Mouse (Mus musculus) T-helper 1 cell (primary cell): ENCODE results near the gene Casp9.

Source experiments
- in situ Hi-C: fragments of 300-600 bp; cut with MboI, MseI; formaldehyde crosslinking; loops from one replicate; pipeline ENCODE4 v1.15.1; 2025; ENCODE audit warnings: high pct_unique_total_duplicates

The Casp9 gene

DNA sequence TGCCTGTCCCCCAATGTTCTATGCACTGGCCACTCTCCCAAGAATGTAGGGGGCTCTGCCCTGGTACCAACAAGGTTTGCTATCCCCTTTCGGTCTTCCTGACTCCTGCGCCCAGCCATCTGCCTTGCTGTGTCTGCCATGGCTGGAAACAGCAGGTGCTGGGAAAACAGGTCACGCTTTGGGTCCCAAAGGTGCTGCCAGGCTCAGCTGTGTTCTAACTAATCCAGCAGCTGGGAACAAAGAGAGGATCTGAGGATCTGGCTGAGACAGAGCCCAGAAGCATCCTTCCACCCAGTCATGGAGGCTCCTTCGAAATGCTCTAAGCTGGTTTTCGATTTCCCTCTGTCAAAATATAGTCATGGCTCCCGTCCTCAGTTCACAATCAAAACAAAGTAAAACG, 22.9 kb downstream of the Casp9 start:
- in situ Hi-C loops, result no loop called here

- in situ Hi-C loops, result no loop called here
These were observed 23.6 kb downstream of the Casp9 start for GRCm38 (mm10) chr4:141816776-141817655.

DNA sequence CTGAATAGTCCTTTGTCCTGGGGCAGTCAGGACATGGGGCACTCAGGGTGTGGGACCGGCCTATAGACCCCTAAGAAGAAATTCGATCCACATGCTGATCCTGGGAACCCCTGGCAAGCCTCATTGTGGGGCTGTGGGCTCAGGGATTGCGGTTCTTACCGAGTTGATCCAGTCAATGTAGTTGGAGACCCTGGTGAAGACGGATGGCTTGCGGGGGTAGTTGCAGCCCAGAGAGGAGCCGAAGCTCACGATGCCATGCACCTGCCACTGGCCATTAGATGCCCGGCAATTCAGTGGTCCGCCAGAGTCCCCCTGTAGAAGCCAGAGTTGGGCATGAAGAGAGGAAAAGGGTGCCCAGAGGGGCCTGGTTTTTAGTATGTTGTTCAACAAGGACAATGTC, 24.3 kb downstream of the Casp9 start:
- in situ Hi-C loops, result no loop called here

GRCm38 (mm10) chr4:141818861-141819260, 25.4 kb downstream of the Casp9 start:
- in situ Hi-C loops, result no loop called here

DNA sequence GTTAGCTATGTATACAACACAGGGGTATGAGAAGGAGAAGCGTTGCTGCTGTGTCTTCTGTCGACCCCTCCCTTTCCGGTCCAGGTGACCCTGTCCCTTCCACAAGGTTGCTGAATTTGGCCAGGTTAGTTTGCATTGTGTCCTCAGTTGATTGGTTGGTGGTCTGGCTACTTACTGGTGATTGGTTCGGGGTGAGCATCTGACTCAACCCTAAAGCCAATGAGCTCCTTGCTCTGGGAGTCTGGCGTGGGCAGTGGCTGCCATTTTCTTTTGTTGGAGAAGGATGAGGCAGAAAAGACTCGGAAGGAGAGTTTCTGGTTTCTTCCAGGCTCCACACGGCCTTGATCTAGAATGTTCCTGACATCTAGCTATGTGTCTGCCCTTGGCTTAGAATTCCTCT, 25.9 kb downstream of the Casp9 start:
- in situ Hi-C loops, result no loop called here

- in situ Hi-C loops, result no loop called here
These were observed 27.8 kb downstream of the Casp9 start for GRCm38 (mm10) chr4:141821178-141821577.

DNA sequence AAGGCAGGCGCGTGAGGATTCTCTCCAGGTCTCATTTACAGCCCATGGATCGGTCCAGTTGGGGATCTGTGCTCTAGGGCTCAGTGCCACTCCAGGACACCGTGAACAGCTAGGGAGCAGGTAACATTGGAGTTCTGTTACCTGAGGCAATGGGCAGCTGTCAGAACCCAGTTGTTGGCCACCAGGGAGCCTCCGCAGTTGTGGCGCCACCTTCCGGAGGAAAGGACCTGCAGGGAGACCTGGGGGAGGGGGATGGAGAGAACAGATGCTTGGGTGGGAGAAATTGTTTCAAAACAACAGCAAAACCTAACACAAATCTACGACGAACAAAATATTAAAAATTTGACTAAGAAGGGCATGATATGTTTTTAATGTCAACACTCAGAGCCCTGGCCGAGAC, 28.7 kb downstream of the Casp9 start:
- in situ Hi-C loops, result no loop called here

DNA sequence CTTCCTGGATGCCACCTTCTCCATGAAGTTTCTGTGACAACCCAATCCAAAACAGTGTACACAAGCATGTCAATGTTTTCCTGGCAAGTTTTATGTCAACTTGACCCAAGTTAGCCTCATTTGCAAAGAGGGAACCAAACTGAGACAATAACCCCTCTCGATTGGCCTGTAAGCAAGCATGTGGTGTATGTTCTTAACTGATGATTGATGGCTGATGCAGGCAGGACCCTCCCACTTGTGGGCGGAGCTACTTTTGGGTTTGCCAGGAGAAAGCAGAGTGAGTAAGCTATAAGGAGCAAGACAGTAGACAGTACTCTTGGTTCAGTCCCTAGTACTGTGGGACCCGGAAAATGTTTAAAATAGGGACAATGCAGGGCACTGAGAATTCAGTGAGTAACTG, 29.6 kb downstream of the Casp9 start:
- in situ Hi-C loops, result no loop called here

DNA sequence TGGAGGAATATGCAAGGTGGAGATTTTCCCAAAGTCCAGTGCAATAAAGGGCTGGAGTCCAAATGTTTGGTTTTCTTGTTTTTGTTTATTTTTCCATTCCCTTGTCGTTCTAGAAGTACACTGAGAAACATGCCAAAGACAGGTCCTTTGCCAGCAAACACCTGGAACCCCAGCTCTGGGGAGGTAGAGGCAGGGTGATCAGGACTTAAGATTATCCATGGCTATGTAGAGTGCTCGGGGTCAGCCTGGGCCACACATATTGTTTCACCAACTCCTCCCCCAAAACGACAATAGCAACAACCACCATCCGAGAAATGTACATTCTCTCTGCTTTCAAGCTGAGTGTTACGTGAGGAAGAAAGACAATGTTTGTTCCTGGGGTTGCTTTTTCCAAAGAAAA, 32.6 kb downstream of the Casp9 start, which contains the start of gene Cela2a:
Gene Cela2a, minus strand, starts transcription at position 101 of the 400 bp plus-strand sequence.
- in situ Hi-C loops, result no loop called here

- in situ Hi-C loops, result no loop called here
These were observed 34.0 kb downstream of the Casp9 start for GRCm38 (mm10) chr4:141827401-141827800.

DNA sequence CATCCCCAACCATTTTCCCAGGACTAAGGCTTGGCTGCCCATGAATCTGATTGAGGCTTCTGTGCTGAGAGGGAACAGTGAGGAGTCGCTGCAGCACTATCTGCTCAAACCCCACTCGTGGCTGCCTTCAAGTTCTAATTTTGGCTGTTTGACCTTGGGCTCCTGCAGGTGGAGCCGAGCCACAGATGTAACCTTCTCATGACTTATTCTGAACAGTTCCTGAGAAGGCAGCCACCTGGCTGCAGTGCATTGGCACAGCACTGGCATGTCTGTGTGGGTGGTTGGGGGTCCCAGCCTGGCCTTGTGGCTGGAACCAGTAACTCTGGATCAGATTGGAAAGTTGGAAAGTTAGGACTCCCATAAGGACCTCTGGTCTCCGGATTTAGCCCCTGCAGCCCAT, 34.8 kb downstream of the Casp9 start:
- in situ Hi-C loops, result no loop called here

DNA sequence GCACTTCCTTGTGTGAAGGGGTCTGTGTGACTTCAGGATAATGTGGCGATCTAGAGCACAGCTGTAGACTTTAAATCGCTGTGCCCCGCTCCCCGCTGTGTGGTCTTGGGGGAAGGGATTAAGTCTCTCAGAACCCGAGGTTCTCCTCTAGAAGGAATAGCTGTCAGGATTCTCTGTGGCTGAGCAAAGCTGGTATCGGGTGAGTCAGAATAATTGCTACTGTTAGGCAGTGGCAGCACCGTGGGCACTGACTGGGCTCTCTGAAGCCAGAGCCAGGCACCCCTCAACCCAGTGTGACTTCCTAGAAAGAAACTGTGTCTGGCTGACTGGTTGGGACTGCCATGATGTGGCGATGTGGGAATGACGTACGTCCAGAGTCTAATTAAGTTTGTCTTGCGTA, 37.0 kb downstream of the Casp9 start:
- in situ Hi-C loops, result no loop called here

DNA sequence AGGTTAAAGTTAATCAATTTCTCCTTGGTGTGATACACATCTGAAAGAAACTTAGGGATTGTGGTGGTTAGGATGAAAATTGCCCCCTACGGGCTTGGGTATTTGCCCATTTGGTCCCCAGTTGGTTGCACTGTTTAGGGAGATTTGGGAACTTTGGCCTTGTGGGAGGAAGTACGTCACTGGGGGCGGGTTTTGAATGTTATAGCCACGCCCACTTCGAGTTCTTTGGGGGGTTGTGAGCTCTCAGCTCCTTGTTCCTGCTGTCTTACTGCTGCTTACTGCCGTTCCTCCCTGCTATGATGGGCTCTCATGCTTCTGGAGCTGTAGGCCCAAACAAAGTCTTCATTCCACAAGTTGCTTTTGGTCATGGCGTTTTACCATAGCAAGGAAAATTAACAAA, 37.9 kb downstream of the Casp9 start:
- in situ Hi-C loops, result no loop called here

GRCm38 (mm10) chr4:141833911-141834310, 40.5 kb downstream of the Casp9 start:
- in situ Hi-C loops, result no loop called here

- in situ Hi-C loops, result no loop called here
These were observed 41.2 kb downstream of the Casp9 start for GRCm38 (mm10) chr4:141834536-141835095.

DNA sequence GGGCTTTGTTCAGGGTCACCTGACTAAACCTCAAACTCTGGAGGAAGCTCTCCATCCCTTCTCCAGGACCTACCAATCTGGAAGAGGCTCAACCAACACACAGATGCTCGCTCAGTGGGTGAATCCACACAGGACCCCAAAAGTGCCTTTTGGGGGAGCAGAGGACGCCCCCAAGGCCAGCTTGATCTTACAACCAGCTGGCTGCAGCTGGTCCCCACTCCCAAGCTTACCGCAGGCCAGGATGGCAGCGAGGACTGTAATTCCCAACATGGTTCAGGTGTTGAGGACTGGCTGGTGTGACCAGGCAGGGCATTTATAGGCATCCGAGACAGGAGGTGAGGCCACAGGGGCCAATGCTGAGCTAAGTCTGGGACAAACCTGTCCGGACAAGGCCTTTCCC, 52.6 kb downstream of the Casp9 start, which contains the start of gene Ctrc:
Gene Ctrc, minus strand, starts transcription at position 361 of the 400 bp plus-strand sequence.
- in situ Hi-C loops, result loop anchor here (10.0 kb wide), 1 partner anchor 231 kb away; the partner anchor contains the start of gene Tmem82

DNA sequence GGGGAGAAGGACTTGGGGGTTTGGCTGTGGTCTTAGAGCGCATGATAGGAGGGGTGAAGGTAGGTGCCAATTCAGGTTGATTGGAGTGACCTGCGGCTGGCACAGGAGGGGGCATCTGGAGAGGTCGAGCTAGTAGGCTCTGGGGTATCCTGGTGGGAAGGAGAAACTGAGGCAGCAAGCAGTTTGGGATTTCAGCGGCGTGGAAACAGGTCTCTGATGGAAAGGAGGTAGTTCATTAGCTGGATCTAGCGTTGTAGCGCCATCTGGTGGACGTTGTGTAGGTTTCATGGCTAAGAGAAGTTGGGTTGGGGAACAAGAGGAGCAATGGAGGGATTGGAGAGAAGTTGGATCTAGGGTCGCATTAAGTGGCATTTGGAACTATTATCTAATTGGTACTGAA, 60.0 kb downstream of the Casp9 start:
- in situ Hi-C loops, result no loop called here

- in situ Hi-C loops, result no loop called here
These were observed 64.1 kb downstream of the Casp9 start for GRCm38 (mm10) chr4:141857422-141857930.

GRCm38 (mm10) chr4:141858501-141858900, 65.1 kb downstream of the Casp9 start:
- in situ Hi-C loops, result no loop called here

DNA sequence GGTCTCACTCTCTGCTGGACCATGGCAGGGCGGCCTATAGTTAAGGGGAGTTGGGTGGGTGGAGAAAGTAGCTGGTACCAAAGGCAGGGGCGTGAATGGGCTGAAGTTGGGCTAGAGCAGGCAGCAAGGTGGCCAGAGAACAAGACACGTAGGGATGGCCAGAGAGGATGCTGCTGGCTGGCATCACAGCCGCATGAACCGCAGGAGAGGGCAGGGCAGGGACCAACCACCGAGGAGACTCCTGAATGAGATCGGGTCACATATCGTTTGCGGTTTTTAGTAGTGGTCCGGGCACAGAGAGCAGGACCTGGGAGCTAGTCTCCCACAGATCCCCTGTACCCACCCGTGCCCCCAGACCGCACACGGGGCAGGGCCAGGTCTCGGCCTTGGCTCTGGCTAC, 65.9 kb downstream of the Casp9 start:
- in situ Hi-C loops, result no loop called here

- in situ Hi-C loops, result no loop called here
These were observed 66.9 kb downstream of the Casp9 start for GRCm38 (mm10) chr4:141860246-141860841.

GRCm38 (mm10) chr4:141861591-141862295, 68.3 kb downstream of the Casp9 start:
- in situ Hi-C loops, result no loop called here
